Mouse (Mus musculus) stomach, postnatal 0 days (tissue): ENCODE measurements at regions not wholly inside any gene's neighbourhood (a gene's known extent, or its start where the extent isn't known, plus 50 kb on each side); places are given as distances from the start of the nearest gene placed in this dataset.

ENCODE experiments used
- CTCF ChIP-seq: IDR thresholded peaks from 2 replicates; pipeline ENCODE4 v1.5.1; 2016; ENCODE audit warnings: antibody characterized with exemption, low read depth, mild to moderate bottlenecking, moderate library complexity
- EP300 ChIP-seq: optimal IDR thresholded peaks from 2 replicates; pipeline ENCODE3; 2016; ENCODE audit warnings: antibody characterized with exemption

DNA sequence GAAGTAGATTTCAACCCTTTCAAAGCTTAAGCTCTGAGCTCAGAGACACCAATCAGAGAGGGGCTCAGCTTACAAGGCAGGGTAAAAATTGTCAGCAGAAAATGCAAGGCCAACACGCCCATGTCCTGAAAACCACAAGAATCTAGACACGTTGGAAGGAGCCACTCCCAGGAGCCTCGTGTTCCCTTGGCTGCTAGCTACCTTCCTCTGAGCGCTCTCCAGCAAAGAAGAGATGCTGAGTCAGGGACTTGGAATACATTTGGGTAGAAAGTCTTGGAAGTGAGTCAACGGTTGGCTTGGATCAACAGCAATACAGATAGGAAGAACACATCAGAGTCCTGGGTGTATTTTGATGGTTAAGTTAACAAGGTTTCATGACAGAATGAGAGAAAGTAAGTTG, 255.5 kb downstream of the Wdr11 start:
- TF ChIP-seq CTCF (no peak), EP300 (no peak)
